Mouse (Mus musculus): ENCODE measurements around the gene Serpinb13. TPM values are rescaled to one million over a fixed set of nuclear protein-coding genes. Genes with fewer than 3 reads are reported as not detected.

Gene Serpinb13
- polyA plus RNA-seq (2012; rRNA removed): 0.78 TPM in 1 of 2 replicates, not detected in the other

DNA sequence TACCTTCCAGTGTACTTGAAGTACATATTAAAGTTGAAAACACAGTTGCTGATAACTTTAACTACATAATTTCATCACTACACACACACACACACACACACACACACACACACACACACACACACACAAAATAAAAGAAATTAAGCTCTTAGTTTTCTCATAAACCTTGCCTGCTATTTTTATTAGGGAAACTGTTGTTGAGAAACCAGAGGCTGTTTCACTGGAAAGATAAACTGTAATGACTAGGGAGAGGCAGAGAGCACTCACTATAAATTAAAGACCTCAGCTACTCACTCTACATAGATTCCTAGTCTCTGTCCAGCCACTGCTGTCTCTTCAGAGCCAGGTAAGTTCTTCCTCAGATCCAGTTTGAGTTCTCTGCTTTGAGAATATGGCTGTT lies at the start of gene Serpinb13:
Gene Serpinb13, plus strand, starts transcription at position 301 of the 400 bp plus-strand sequence.
- TF ChIP-seq POLR2A (IDR thresholded peaks at IDR 0.05; ENCODE audit: borderline replicate concordance, extremely low read depth, low read depth, low read length): no peak
- no peak for TF ChIP-seq CTCF (IDR thresholded peaks at IDR 0.05; ENCODE audit: insufficient read depth, low read length)
- H3K4me1 ChIP-seq (ENCODE audit: control insufficient read depth, insufficient read depth, low read length): no peaks in the 10 kb centered on the region
- no peak within 1 kb of the TSS for H3K4me3 ChIP-seq (replicated peaks; ENCODE audit: extremely low read depth, low read depth, low read length)
- DNase-seq: no peak

DNA sequence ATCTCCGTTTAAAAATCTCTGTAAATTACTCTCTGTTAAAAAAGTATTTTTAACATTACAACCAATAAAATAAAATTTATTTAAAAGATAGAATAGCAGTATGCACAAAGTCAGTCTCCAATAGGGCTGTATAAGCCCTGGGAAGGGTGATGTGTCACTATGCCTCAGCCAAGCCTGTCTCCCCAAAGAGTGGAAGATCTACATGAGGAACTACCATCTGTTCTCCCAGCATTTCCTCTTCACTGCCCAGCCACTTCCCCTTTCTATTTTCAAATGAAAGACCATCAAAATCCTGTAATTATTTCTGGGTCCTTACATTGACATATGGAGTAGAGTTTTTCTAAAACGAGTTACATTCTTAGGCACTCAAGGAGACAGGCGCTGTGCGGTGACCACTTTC lies 48.8 kb upstream of the Serpinb13 start:
- no peak for DNase-seq

DNA sequence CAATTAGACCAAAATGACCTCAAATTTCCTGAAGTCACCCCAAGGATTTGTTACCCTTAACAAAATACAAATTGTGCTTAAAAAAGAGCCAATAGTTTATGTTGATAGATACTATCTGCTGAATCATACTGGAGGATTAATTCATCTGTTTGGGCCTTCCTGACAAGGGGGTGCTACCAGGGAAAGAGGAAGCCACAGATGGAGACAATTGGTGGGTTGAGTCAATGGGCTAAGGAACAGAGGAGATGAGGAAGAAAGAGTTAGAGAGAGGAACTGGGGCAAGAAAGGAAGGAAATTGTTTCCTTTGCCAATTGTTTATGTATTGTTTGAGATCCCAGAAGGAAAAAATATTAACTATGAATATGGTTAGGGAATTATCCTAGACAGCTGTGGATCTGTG lies 47.1 kb upstream of the Serpinb13 start:
- TF ChIP-seq CTCF (IDR thresholded peaks at IDR 0.05; ENCODE audit: insufficient read depth, low read length) (no peak), POLR2A (IDR thresholded peaks at IDR 0.05; ENCODE audit: borderline replicate concordance, extremely low read depth, low read depth, low read length) (no peak)
- no peaks in the 10 kb centered on the region for H3K4me1 ChIP-seq (ENCODE audit: control insufficient read depth, insufficient read depth, low read length)
- H3K4me3 ChIP-seq (replicated peaks; ENCODE audit: extremely low read depth, low read depth, low read length): no peak overlapping the region
- DNase-seq: no peak

More for the DNA sequence above, 48.8 kb upstream of the Serpinb13 start:
- TF ChIP-seq POLR2A (IDR thresholded peaks at IDR 0.05; ENCODE audit: borderline replicate concordance, extremely low read depth, low read depth, low read length): no peak
- TF ChIP-seq CTCF (IDR thresholded peaks at IDR 0.05; ENCODE audit: insufficient read depth, low read length): no peak
- WGBS: 59% methylated on average over 4 of the region's 4 CpGs
- no peak overlapping the region for H3K4me3 ChIP-seq (replicated peaks; ENCODE audit: extremely low read depth, low read depth, low read length)
- H3K4me1 ChIP-seq (ENCODE audit: control insufficient read depth, insufficient read depth, low read length): no peaks in the 10 kb centered on the region

DNA sequence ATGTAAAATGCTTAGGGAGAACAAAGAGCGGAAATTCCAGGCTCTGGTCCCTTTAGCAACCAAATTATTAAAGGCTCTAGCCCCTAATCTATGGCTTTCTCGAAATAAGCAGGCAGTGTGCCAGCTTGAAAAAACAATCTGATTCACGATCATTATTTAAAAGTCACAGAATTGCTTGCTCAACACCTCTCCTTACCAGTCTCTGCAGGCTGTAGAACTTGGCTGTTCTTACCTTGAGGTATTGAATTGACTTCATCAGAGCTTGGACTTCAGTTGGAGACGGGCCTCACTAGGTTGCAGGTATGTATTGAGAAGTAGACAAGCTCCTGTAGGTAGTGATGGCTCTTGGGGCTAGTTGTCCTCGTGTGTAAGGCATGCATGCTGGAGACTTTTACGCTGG lies 46.5 kb upstream of the Serpinb13 start, which contains the start of gene Serpinb12:
Gene Serpinb12, plus strand, starts transcription at position 185 of the 400 bp plus-strand sequence.
- Histone ChIP-seq H3K4me3 (replicated peaks; ENCODE audit: extremely low read depth, low read depth, low read length) (no peak within 1 kb of the TSS), H3K4me1 (ENCODE audit: control insufficient read depth, insufficient read depth, low read length) (no peaks in the 10 kb centered on the region)
- TF ChIP-seq CTCF (IDR thresholded peaks at IDR 0.05; ENCODE audit: insufficient read depth, low read length) (no peak), POLR2A (IDR thresholded peaks at IDR 0.05; ENCODE audit: borderline replicate concordance, extremely low read depth, low read depth, low read length) (no peak)
- 61% methylated on average over 6 of the region's 6 CpGs for WGBS
- no peak for DNase-seq

DNA sequence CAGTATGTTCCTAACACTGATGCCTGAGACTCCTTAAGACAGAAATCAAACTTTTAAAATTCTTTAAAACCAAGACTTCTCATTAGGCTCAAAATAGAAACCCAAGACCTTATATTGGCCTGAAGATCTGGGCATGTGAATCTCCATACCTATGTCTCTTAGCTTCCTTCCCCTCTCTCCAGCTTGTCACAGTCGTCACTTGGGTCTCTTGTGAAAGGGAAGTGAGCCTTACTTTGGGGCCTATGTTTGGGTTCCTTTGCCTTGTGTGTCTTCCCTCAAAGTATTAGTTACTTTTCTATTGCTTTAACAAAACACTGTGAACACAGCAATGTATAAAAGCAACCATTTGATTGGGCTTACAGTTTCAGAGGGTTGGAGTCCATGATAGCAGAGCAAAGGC lies 33.6 kb upstream of the Serpinb13 start:
- Histone ChIP-seq H3K4me1 (ENCODE audit: control insufficient read depth, insufficient read depth, low read length) (no peaks in the 10 kb centered on the region), H3K4me3 (replicated peaks; ENCODE audit: extremely low read depth, low read depth, low read length) (no peak overlapping the region)
- TF ChIP-seq POLR2A (IDR thresholded peaks at IDR 0.05; ENCODE audit: borderline replicate concordance, extremely low read depth, low read depth, low read length): no peak
- no peak for TF ChIP-seq CTCF (IDR thresholded peaks at IDR 0.05; ENCODE audit: insufficient read depth, low read length)
- DNase-seq: no peak
- 75% methylated on average over 1 of the region's 1 CpGs for WGBS

DNA sequence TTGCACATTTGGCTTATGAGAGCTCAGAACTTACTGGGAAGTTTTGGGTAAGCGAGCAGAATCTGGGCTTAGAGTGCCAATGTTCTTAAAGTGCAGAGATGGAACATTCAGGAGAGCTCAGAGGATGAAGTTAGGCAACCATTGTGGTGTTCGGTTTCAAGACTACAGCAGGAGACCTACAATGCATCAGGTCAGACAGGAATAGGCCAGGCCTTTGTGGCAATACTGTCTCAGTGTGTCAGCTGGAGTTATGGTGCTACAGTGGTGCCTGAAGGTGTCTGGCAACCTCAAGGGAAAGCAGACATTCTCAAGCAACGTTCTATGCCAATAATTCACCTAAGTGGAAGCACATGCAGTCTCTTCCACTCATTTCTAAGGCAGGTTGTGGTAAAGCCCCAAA lies 20.8 kb upstream of the Serpinb13 start:
- no peak for TF ChIP-seq POLR2A (IDR thresholded peaks at IDR 0.05; ENCODE audit: borderline replicate concordance, extremely low read depth, low read depth, low read length)
- TF ChIP-seq CTCF (IDR thresholded peaks at IDR 0.05; ENCODE audit: insufficient read depth, low read length): no peak
- Histone ChIP-seq H3K4me3 (replicated peaks; ENCODE audit: extremely low read depth, low read depth, low read length) (no peak overlapping the region), H3K4me1 (ENCODE audit: control insufficient read depth, insufficient read depth, low read length) (no peaks in the 10 kb centered on the region)
- DNase-seq: no peak
- 74% methylated on average over 3 of the region's 3 CpGs for WGBS

DNA sequence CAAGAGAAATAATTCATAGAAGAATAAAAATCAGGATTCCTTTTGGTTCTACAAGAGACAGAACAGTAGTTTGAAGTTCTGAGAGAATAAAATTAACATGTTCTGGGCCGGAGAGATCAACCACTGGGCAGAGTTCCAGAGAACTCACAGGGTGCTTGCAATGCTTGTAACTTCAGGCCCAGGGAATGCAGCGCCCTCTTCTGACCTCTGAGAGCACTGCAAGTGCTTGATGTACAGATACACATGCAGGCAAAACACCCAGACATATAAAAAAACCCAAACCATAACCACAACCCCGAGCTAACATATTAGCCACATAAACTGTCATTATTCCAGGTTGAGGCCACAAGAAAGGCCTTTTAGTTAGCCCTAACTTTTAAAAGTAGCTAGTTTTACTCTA lies 19.8 kb upstream of the Serpinb13 start:
- no peaks in the 10 kb centered on the region for H3K4me1 ChIP-seq (ENCODE audit: control insufficient read depth, insufficient read depth, low read length)
- 25% methylated on average over 3 of the region's 3 CpGs for WGBS
- TF ChIP-seq CTCF (IDR thresholded peaks at IDR 0.05; ENCODE audit: insufficient read depth, low read length) (peak; percentile 47; the same call in 1 of the 2 replicates), POLR2A (IDR thresholded peaks at IDR 0.05; ENCODE audit: borderline replicate concordance, extremely low read depth, low read depth, low read length) (no peak)
- H3K4me3 ChIP-seq (replicated peaks; ENCODE audit: extremely low read depth, low read depth, low read length): no peak overlapping the region
- peak; percentile 15 for DNase-seq

DNA sequence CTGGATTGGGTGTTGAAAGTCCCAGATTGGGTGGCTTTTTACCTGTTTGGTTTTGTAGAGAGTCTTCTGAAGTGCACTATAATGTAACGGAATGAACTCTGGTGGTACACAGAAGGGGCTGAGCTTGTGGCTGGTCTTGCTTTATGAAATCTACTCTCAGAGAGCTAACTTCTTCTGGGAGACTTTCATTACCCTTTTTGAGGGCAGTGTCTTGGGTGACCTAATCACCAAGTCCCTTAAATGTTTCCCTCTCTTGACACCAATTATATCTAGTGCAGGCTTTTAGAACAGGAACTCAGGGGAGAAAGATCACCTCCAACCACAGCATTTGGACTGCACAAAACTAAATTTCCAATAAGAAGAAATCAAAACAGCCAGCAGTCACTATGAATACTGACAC lies 2.3 kb downstream of the Serpinb13 start:
- WGBS: 78% methylated on average over 1 of the region's 1 CpGs
- no peak for DNase-seq
- no peak for TF ChIP-seq POLR2A (IDR thresholded peaks at IDR 0.05; ENCODE audit: borderline replicate concordance, extremely low read depth, low read depth, low read length)
- no peak for TF ChIP-seq CTCF (IDR thresholded peaks at IDR 0.05; ENCODE audit: insufficient read depth, low read length)
- no peaks in the 10 kb centered on the region for H3K4me1 ChIP-seq (ENCODE audit: control insufficient read depth, insufficient read depth, low read length)
- H3K4me3 ChIP-seq (replicated peaks; ENCODE audit: extremely low read depth, low read depth, low read length): no peak overlapping the region

DNA sequence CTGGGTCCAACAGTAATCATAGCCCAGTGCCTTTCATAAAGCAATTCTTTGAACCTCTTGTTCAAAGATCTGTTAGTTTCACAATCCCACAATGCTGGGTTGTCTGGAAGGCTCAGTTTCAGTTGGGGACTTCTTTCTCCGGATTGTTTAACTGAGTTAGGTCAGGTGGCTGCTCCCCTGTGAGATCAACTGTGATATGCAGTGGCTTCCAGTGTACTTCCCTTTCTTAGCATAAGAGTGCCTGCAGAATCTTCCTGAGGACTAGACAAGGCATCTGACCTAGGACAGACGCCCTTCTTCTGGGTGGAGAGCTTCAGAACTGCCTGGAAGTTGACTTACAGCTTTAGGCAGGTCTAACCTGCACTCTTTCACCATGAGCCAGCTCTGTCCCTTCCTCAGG lies 3.1 kb downstream of the Serpinb13 start:
- TF ChIP-seq POLR2A (IDR thresholded peaks at IDR 0.05; ENCODE audit: borderline replicate concordance, extremely low read depth, low read depth, low read length) (no peak), CTCF (IDR thresholded peaks at IDR 0.05; ENCODE audit: insufficient read depth, low read length) (no peak)
- Histone ChIP-seq H3K4me3 (replicated peaks; ENCODE audit: extremely low read depth, low read depth, low read length) (no peak overlapping the region), H3K4me1 (ENCODE audit: control insufficient read depth, insufficient read depth, low read length) (no peaks in the 10 kb centered on the region)
- no peak for DNase-seq
- WGBS: 47% methylated on average over 2 of the region's 2 CpGs

DNA sequence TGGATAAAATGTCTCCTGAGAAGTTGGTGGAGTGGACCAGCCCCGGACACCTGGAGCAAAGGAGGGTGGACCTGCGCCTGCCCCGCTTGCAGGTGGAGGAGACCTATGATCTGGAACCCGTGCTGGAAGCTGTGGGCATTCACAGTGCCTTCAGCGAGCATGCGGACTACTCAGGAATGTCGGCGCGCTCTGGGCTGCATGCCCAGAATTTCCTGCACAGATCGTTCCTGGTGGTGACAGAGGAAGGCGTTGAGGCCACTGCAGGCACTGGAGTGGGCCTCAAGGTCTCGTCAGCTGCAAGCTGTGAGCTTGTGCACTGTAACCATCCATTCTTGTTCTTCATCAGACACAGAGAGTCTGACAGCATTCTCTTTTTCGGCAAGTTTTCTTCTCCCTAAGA lies 19.6 kb downstream of the Serpinb13 start:
- 42% methylated on average over 13 of the region's 13 CpGs for WGBS
- Histone ChIP-seq H3K4me1 (ENCODE audit: control insufficient read depth, insufficient read depth, low read length) (no peaks in the 10 kb centered on the region), H3K4me3 (replicated peaks; ENCODE audit: extremely low read depth, low read depth, low read length) (no peak overlapping the region)
- TF ChIP-seq CTCF (IDR thresholded peaks at IDR 0.05; ENCODE audit: insufficient read depth, low read length) (no peak), POLR2A (IDR thresholded peaks at IDR 0.05; ENCODE audit: borderline replicate concordance, extremely low read depth, low read depth, low read length) (no peak)
- no peak for DNase-seq
